Mouse (Mus musculus): ENCODE data around the gene Retreg3. TPM values are rescaled to one million over a fixed set of nuclear protein-coding genes. Genes with fewer than 3 reads are reported as not detected.
A peak's percentile ranks its signal among the peaks of the same experiment; 100 is the strongest.

Gene Retreg3
- total and polyA plus RNA-seq, 3 experiments, result 17.0 to 23.4 TPM; not detected in 1

DNA sequence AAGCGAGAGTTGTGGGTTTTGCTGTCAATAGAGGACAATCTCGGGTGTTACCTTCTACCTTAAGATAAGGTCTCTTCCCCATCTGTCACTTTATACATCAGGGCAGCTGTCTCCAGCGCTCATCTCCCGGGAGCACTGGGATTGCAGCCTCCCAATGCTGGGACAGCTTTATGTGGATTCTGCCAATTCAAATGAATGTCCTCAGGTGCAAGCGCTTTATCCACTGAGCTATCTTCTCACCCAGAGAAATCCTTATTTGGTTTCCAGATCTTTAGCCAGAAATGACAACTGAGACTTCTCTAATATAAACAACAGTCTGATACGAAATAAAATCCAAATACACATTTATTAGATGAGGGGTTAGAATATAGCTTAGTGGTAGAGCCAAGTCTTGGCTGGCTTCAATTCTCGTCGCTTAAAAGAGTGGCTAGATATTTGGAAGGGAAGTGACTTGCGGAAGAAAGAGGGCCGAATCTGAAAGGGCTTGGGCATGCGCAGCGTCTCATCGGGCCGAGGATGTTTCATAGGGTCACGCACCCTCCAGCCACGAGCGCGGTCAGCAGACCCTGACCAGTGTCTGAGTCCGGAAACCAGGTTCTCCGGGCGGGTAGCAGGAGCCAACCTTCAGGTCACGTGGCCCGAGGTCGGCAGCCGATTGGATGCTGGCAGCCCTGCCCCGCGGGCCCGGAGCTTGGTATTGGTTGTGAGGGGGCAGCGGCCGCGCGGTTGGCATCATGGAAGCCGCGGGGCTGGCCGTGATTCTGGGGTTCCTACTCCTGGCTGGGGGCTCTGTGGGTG is 50.1 kb downstream of the Retreg3 start, which contains the start of gene Naglu:
Gene Naglu, plus strand, starts transcription at position 622 of the 798 bp plus-strand sequence.
- H3K9ac ChIP-seq (ENCODE audit: control insufficient read depth, low read depth, low read length, poor library complexity, severe bottlenecking), result peak within 1 kb of the TSS; percentile 77
- H3K79me2 ChIP-seq (ENCODE audit: control insufficient read depth, insufficient read depth, low read length, poor library complexity), result no peaks in the 10 kb centered on the region; the same call in 1 of the 2 replicates
- peak within 1 kb of the TSS; percentile 63 for H3K4me3 ChIP-seq (ENCODE audit: control insufficient read depth in 1 of 2, insufficient read depth in 1 of 2, low read depth in 2 of 2, low read length in 2 of 2)
- H3K27ac ChIP-seq (ENCODE audit: control insufficient read depth, low read depth, low read length), result no peak within 1 kb of the TSS
- H3K27me3 ChIP-seq (ENCODE audit: control insufficient read depth in 1 of 2, insufficient read depth in 2 of 2, low read length in 2 of 2), result no peaks in the 10 kb centered on the region
- no peaks in the 10 kb centered on the region for H3K9me3 ChIP-seq (replicated peaks; ENCODE audit: insufficient read depth, low read length)
- H3K36me3 ChIP-seq (ENCODE audit: control insufficient read depth in 1 of 2, insufficient read depth in 2 of 2, low read length in 2 of 2), result peaks cover 0 to 8% of the 10 kb centered on the region in 2 experiments; a peak in 2 of 4 replicates
- peaks cover 6 to 12% of the 10 kb centered on the region in 2 experiments for H3K4me1 ChIP-seq (ENCODE audit: control insufficient read depth in 1 of 2, insufficient read depth in 2 of 2, low read length in 2 of 2)
- TF ChIP-seq TBP (IDR thresholded peaks at IDR 0.05; ENCODE audit: low read depth, low read length) (peak; percentile 38), RCOR1 (IDR thresholded peaks at IDR 0.05; ENCODE audit: low read depth, low read length) (peak; percentile 38; the same call in 1 of the 2 replicates), ELF1 (IDR thresholded peaks at IDR 0.05; ENCODE audit: low read depth, low read length) (peak; percentile 53), MYC (IDR thresholded peaks at IDR 0.05; ENCODE audit: low read depth, low read length) (0 out of 2 replicates have a peak, but pooled peaks have one; percentile 4), TCF12 (IDR thresholded peaks at IDR 0.05; ENCODE audit: low read depth, low read length) (peak; percentile 5; the same call in 1 of the 2 replicates), USF2 (IDR thresholded peaks at IDR 0.05; ENCODE audit: borderline replicate concordance in 1 of 2, insufficient read depth in 1 of 2, low read depth in 1 of 2, low read length in 2 of 2) (peak; percentile 89 to 96), BHLHE40 (IDR thresholded peaks at IDR 0.05; ENCODE audit: borderline replicate concordance, low read depth, low read length) (no peak), ZKSCAN1 (IDR thresholded peaks at IDR 0.05; ENCODE audit: low read depth, low read length) (no peak), MAFK (IDR thresholded peaks at IDR 0.05; ENCODE audit: borderline replicate concordance, low read depth, low read length) (no peak), GABPA (IDR thresholded peaks at IDR 0.05; ENCODE audit: low read depth, low read length) (no peak), SIN3A (IDR thresholded peaks at IDR 0.05; ENCODE audit: low read length) (peak; percentile 63), CHD2 (IDR thresholded peaks at IDR 0.05; ENCODE audit: low read length) (no peak), MAX (IDR thresholded peaks at IDR 0.05; ENCODE audit: low read length) (peak; percentile 97), NELFE (IDR thresholded peaks at IDR 0.05; ENCODE audit: low read depth, low read length) (peak; percentile 53), EP300 (IDR thresholded peaks at IDR 0.05; ENCODE audit: low read depth in 1 of 2, low read length in 2 of 2) (peak in 1 of 2 experiments; percentile 31; a peak in 1 of 4 replicates), UBTF (IDR thresholded peaks at IDR 0.05; ENCODE audit: borderline replicate concordance, insufficient read depth, low read depth, low read length) (0 out of 2 replicates have a peak, but pooled peaks have one; percentile 54), USF1 (IDR thresholded peaks at IDR 0.05; ENCODE audit: low read depth, low read length) (peak; percentile 100), POLR2A (IDR thresholded peaks at IDR 0.05; ENCODE audit: control insufficient read depth in 1 of 2, insufficient read depth in 1 of 2, low read depth in 1 of 2, low read length in 2 of 2, poor library complexity in 1 of 2) (peak; percentile 72 to 76; a peak in 3 of 4 replicates), NRF1 (IDR thresholded peaks at IDR 0.05; ENCODE audit: insufficient read depth, low read depth, low read length, poor library complexity, severe bottlenecking) (peak; percentile 71), JUND (IDR thresholded peaks at IDR 0.05; ENCODE audit: low read depth, low read length) (no peak), POLR2AphosphoS2 (IDR thresholded peaks at IDR 0.05; ENCODE audit: low read length) (no peak)
- DNase-seq (ENCODE audit: low read depth, low spot score), result peak; percentile 94

Measured in MEL (cell line).